Mouse (Mus musculus): Measurements from ENCODE around the gene Rtkn2.

The Rtkn2 gene

DNA sequence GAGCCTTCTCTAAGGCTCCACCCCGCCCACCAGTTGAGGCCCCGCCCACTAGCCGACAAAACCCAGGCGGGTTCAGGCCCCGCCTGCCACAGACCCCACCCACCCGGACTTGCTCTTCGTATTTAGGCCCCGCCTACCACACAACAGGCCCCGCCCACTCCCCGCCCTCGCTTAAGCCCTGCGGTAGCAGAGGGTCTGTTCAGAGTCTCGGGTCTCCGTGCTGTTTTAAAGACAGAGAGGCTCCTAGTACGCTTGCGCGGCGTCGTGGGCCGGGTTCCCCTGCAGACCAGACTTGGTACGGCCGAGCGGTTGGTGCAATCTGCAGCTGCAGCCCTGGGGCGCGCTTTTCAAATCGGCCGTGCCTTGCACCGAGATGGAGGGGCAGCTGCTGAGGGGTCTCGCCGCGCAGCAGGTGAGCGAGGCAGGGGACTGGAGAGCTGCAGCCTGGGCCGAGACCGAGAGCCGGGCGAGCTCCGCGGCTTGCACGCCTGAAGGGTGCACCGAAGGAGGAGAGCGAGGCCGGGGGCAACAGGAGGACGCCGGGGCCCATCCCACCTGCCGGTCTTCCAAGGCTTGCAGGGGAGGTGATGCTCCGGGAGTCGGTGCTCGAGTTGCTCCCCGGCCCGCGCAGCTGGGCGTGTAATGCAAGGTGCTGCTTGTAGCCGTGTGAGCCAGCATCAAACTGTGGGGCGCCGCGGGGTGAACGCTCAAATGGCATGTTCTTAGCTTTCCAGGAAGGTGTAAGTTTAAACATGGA is at the start of gene Rtkn2:
Gene Rtkn2, plus strand, starts transcription at position 170 of the 757 bp plus-strand sequence.
- POLR2A ChIA-PET: interaction anchor here in 3 of 4 experiments (0.5 to 2.3 kb wide), 14 partner anchors 9 to 882 kb away, joined by 3 to 9 read pairs (median 3); partner anchors contain the start of gene Zfp365 (in 1 of the 3)

GRCm38 (mm10) chr10:67931328-67931727 is 48.0 kb upstream of the Rtkn2 start:
- POLR2A ChIA-PET: no interaction called here
- CTCF ChIA-PET: interaction anchor here (0.6 to 1.8 kb wide), 12 partner anchors 8 to 582 kb away, joined by 3 to 7 read pairs (median 3); partner anchors contain the start of gene Ado (in 1 of the 4)

More for the DNA sequence above, at the start of gene Rtkn2:
- CTCF ChIA-PET: interaction anchor here in 3 of 4 experiments (0.5 to 1.3 kb wide), 8 partner anchors 17 to 664 kb away, joined by 3 to 9 read pairs (median 4); no protein-coding TSS in a partner anchor

DNA sequence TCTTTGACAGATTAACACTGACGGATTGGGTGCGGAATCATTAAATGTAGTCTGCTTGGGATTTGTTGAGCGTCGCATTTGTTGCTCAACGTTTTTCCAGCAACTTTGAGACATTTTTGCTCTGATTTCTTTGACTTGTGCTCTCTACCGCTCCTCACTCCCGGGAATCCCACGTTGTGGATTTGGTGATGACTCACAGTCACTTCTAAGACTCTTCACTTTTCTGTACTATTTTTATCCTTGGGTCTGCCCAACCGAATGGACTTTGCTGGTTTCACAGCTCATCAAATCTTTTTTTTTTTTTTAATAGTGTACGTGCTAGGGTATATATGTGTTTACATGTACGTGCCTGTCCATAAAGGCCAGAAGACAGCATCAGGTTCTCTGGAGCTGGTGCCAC is 46.6 kb upstream of the Rtkn2 start:
- POLR2A ChIA-PET: interaction anchor here in 1 of 4 experiments (1.1 kb wide), 1 partner anchor 9 kb away, joined by 3 read pairs; no protein-coding TSS in a partner anchor
- CTCF ChIA-PET: interaction anchor here in 3 of 4 experiments (0.6 to 1.1 kb wide), 7 partner anchors 9 to 71 kb away, joined by 3 to 5 read pairs (median 3); no protein-coding TSS in a partner anchor

DNA sequence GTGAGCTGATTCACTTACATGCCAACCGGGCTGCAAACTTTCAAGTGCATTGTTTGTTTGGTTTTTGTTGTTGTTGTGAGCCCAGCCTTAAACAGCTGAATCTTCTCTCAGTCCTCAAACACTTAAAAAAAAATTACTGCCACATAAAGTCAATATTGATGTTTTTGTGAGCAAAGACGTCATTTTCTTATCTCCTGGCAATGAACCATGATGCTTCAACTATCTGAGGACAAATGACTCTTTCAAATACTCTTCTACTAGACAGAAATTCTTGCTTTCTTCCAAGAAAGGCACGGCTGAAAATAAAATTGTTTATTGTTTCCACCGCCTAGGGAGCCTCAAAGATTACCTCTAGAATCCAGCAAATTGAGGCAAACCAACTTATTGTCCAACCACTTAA is 42.4 kb upstream of the Rtkn2 start:
- CTCF ChIA-PET: interaction anchor here in 2 of 4 experiments (0.6 to 1.1 kb wide), 5 partner anchors 13 to 622 kb away, joined by 3 to 21 read pairs (median 3); no protein-coding TSS in a partner anchor
- POLR2A ChIA-PET: interaction anchor here in 2 of 4 experiments (0.6 to 0.7 kb wide), 3 partner anchors 146 to 1097 kb away, joined by 3 to 7 read pairs (median 4); no protein-coding TSS in a partner anchor

GRCm38 (mm10) chr10:67937775-67938174 is 41.6 kb upstream of the Rtkn2 start:
- CTCF ChIA-PET: interaction anchor here in 1 of 4 experiments (1.6 kb wide), 1 partner anchor 14 kb away, joined by 4 read pairs; no protein-coding TSS in a partner anchor

DNA sequence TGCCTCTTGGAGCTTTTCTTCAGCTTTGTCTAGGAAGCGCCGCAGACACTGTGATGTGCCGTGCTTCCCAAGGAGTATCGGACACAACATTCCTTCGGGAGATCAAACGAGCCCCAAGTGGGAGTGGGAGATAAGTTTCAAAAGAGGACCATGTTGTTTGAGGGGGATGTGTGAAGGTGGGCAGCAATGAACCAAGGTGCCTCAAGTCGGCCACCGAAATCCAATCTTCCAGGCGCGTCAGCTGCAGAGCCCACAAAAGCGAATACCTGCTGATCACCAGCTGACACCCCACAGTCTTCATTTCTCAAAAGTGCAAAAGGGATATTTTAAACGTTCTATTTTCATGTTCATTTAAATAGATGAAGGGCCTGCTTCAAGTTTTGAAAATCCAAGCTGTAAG is 39.8 kb upstream of the Rtkn2 start:
- ChIA-PET CTCF (no interaction called here), POLR2A (interaction anchor here in 1 of 4 experiments (0.5 kb wide), 1 partner anchor 1183 kb away, joined by 3 read pairs; no protein-coding TSS in a partner anchor)

More at GRCm38 (mm10) chr10:67937775-67938174, 41.6 kb upstream of the Rtkn2 start:
- POLR2A ChIA-PET: interaction anchor here in 1 of 4 experiments (1.0 kb wide), 1 partner anchor 384 kb away, joined by 6 read pairs; no protein-coding TSS in a partner anchor

- ChIA-PET CTCF (interaction anchor here in 2 of 4 experiments (0.6 to 0.9 kb wide), 2 partner anchors 12 to 81 kb away, joined by 3 read pairs; no protein-coding TSS in a partner anchor), POLR2A (no interaction called here)
Measured at GRCm38 (mm10) chr10:67943513-67943912, 35.9 kb upstream of the Rtkn2 start.

GRCm38 (mm10) chr10:67950059-67950748 is 29.2 kb upstream of the Rtkn2 start:
- POLR2A ChIA-PET: interaction anchor here in 3 of 4 experiments (0.5 to 1.2 kb wide), 5 partner anchors 25 to 538 kb away, joined by 3 to 9 read pairs (median 4); no protein-coding TSS in a partner anchor
- CTCF ChIA-PET: interaction anchor here in 3 of 4 experiments (0.6 to 1.4 kb wide), 3 partner anchors 63 to 1151 kb away, joined by 3 to 4 read pairs (median 3); no protein-coding TSS in a partner anchor

DNA sequence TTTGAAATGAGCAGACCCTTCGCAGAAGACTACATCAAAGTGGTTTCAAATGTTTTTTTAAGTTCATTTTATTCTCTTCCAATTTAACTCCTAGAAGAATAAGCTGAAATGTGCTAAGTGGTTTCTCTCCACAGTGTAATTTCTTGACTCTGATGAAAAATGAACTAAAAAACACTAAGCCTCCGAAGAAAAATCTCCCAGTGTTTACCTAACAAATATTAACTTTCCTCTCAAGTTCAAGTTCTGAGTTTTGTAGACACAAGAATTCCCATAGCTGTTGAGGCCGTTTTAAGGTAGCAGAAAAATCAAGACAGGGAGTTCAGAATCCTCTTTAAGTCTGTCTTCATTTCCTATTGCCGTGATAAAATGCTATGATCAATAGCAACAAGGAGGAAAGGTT is 27.7 kb upstream of the Rtkn2 start:
- CTCF ChIA-PET: interaction anchor here in 2 of 4 experiments (0.6 to 1.5 kb wide), 3 partner anchors 14 to 59 kb away, joined by 3 to 6 read pairs (median 4); no protein-coding TSS in a partner anchor

DNA sequence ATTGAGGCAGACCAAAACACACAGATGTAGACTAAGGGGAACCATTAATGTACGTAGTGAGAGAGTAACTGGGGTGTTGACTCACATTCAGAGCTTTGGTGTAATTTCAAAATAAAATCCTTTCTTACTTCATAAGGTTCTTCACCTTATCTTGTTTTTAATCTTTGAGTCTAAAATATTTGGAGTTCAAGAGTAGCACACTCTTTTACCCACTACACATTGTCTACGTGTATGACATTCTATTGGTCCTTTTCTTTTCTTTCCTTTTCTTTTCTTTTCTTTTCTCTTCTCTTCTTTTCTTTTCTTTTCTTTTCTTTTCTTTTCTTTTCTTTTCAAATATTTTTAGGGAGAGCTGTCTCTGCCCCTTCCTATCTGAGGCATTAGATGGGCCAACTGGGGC is 23.4 kb upstream of the Rtkn2 start:
- ChIA-PET POLR2A (no interaction called here), CTCF (interaction anchor here in 1 of 4 experiments (0.5 to 0.7 kb wide), 2 partner anchors 37 to 96 kb away, joined by 8 to 17 read pairs; no protein-coding TSS in a partner anchor)

More for the DNA sequence above, 27.7 kb upstream of the Rtkn2 start:
- POLR2A ChIA-PET: no interaction called here

GRCm38 (mm10) chr10:67959982-67960381 is 19.4 kb upstream of the Rtkn2 start:
- ChIA-PET CTCF (no interaction called here), POLR2A (no interaction called here)

DNA sequence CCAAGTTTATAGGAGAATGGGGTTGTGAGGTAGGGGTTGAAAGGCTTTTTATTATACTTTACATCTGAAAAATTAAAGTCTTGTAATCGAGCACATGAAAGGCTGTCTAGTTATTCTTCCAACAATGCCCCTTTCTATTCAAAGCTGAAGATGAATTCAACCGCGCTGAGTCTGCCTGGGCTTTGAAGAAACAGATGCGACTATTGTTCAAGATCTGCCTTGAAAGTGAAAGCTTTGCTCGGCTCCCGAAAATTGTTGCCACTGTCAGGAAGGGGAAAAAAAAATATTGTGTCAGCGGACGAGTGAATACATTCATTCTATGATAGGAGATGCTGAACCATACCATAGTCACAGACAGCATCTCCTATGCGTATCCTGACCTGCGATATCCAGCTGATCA is 16.9 kb upstream of the Rtkn2 start:
- POLR2A ChIA-PET: no interaction called here
- CTCF ChIA-PET: no interaction called here

DNA sequence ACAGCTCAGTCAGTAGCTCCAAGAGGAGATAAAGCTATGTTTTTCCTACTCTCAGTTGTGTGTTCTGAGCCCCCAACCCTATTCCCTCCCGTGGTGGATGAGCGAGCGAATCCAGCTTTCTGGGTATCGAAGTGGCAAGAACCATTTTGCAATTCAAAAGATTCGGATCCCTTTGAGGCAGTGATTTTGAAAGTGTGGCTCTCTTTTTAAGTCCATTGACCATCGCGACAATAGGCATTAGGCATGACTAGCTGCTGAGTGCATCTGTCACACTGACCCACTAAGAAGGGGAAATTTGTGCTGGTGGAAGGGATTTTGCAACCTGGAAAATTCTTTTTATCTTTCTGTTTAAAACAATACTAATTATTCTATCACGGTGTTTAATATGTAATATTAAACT is 15.3 kb upstream of the Rtkn2 start:
- POLR2A ChIA-PET: no interaction called here
- CTCF ChIA-PET: interaction anchor here in 1 of 4 experiments (1.3 kb wide), 1 partner anchor 40 kb away, joined by 3 read pairs; no protein-coding TSS in a partner anchor

DNA sequence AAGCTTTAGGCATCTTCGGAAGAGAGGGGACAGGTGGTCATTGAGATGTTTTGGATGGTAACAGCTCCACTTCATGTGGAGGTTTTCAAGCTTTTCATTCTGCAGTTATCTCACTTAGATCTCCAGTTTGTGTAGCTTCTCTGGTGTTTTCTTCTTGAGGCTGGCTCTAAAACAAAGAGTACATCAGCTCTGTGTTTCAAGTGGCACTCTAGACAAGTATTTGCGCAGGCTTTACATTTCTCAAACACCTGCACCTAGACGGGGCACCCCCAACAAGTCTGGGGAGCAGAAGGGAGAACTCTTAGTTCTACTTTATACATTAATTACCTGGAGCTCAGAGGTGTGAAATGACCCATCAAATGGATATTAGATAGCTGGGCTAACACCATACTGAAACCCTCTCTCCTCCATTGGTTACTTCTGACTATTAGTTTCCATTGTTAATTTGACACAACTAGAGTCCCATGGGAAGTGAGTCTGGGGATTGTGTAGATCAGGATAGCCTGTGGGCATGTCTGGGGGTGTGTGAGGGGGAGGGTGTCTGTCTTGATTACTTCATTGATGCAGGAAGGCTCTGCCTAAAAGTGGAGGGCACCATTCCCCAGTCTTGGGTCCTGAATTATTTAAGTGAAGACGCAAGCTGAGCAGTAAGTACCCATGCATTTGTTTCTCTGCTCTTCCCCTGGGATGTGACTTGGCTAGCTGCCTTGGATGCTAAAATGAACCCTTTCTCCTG is 14.0 kb upstream of the Rtkn2 start:
- CTCF ChIA-PET: interaction anchor here in 3 of 4 experiments (0.5 to 1.5 kb wide), 4 partner anchors 14 to 48 kb away, joined by 3 read pairs; no protein-coding TSS in a partner anchor
- POLR2A ChIA-PET: interaction anchor here in 1 of 4 experiments (1.0 to 1.2 kb wide), 2 partner anchors 12 to 27 kb away, joined by 3 read pairs; no protein-coding TSS in a partner anchor

DNA sequence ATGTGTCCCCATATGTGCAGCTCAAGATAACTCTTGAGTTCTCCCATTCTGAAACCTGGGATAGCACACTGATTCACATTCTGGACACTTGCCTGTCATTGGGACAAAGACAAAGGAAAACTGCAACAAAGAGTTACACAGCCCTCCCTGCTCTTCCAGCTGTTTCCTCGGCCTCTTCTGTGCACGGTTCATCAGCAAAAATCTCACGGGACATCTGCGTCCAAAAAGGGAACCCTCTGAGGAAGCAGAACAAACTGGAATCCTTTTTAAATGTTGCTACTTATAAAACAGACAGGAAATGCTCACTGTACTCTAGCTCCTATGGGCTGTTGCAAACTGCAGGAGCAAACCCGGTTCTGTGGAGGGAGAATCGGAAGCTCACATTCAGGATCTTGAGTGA is 13.3 kb upstream of the Rtkn2 start:
- POLR2A ChIA-PET: interaction anchor here in 1 of 4 experiments (1.0 to 1.2 kb wide), 2 partner anchors 13 to 26 kb away, joined by 3 read pairs; no protein-coding TSS in a partner anchor
- CTCF ChIA-PET: interaction anchor here in 2 of 4 experiments (0.5 to 1.5 kb wide), 3 partner anchors 15 to 47 kb away, joined by 3 read pairs; no protein-coding TSS in a partner anchor

DNA sequence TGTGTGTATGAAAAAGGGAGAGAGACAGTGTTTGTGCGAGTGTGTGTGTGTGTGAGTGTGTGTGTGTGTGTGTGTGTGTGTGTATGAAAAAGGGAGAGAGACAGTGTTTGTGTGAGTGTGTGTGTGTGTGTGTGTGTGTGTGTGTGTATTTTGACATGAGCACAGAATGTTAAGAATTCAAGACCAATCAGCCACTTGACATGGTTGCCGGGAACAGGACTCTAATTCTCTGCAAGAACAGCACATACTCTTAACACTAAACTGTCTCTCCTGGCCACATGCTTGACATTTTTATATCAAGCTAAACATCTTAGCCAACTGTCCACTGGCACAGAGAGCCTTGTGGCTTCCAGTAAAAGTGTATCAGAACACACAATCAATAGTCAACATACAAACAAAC is 12.4 kb upstream of the Rtkn2 start:
- CTCF ChIA-PET: no interaction called here
- POLR2A ChIA-PET: interaction anchor here in 1 of 4 experiments (0.7 kb wide), 1 partner anchor 54 kb away, joined by 3 read pairs; the partner anchor contains the start of gene Zfp365

DNA sequence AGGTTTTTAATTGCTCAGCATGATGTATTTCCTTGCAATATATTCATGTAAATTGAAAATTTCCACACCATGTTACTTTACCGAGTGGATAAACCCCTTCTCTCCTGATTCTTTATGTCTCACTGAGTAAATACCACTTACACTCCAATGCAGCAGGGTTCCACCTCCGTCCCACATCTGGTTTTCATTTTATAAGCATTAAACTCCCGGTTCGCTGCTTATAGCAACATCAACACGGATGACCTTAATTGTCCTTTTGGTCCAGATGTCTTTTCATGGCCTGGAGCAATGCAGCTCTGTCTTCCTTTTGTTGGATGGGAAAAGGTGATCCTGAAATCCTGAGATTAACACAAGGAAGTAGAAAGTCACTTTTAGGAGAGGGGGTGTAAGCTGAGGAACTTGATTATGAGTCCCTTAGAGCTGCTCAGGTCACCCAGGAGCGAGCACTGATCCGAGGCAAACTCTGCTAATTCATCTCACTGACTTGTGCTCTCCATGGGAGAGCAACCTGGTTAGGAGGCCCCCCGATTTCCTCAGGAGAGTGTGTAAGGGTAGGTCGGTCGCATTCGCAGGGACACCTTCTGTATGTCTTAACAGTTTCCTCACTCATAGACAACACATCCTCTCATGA is 8.1 kb upstream of the Rtkn2 start:
- ChIA-PET CTCF (interaction anchor here in 1 of 4 experiments (0.6 kb wide), 1 partner anchor 1252 kb away, joined by 9 read pairs; no protein-coding TSS in a partner anchor), POLR2A (no interaction called here)
